Mouse (Mus musculus) olfactory bulb, adult 2 months (tissue): ENCODE data around the gene Alcam.

Source experiments
- CTCF ChIP-seq: fragments of 200-500 bp; IDR thresholded peaks from 2 replicates; pipeline ENCODE4 v1.5.1; 2012; ENCODE audit warnings: low read depth, mild to moderate bottlenecking, low read length, moderate library complexity; ENCODE audit not compliant: insufficient read depth
- POLR2A ChIP-seq: fragments of 200-500 bp; IDR thresholded peaks from 2 replicates; pipeline ENCODE4 v1.6.1; 2012; ENCODE audit warnings: mild to moderate bottlenecking, low read depth, low read length, moderate library complexity; ENCODE audit not compliant: insufficient read depth

DNA sequence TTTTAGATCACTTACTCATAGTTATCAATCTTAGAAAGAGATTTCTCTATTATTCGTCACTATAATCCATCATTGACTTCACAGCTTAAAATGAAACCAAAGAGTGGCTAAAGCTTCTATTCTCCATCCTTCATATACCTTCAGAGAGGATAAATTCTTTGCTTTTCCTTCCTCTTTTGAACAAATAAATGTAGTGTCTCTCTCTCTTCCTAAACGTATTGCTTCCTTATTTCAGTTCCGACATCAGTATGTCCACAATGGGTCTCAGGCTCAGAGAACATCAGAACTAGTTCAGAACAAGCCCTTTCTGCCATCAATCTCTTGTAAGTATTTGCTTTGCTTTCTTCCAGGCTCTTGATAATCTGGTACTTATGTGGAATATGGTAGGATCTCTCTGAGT, 40.2 kb downstream of the Alcam start:
- TF ChIP-seq POLR2A = no peak
- TF ChIP-seq CTCF = no peak
